Mouse (Mus musculus): ENCODE results near the gene Tcp11l1. TPM values are rescaled to one million over a fixed set of nuclear protein-coding genes. Genes with fewer than 3 reads are reported as not detected.

The Tcp11l1 gene
- total RNA-seq, 1 experiment from 2014 or later = 0.81 TPM

DNA sequence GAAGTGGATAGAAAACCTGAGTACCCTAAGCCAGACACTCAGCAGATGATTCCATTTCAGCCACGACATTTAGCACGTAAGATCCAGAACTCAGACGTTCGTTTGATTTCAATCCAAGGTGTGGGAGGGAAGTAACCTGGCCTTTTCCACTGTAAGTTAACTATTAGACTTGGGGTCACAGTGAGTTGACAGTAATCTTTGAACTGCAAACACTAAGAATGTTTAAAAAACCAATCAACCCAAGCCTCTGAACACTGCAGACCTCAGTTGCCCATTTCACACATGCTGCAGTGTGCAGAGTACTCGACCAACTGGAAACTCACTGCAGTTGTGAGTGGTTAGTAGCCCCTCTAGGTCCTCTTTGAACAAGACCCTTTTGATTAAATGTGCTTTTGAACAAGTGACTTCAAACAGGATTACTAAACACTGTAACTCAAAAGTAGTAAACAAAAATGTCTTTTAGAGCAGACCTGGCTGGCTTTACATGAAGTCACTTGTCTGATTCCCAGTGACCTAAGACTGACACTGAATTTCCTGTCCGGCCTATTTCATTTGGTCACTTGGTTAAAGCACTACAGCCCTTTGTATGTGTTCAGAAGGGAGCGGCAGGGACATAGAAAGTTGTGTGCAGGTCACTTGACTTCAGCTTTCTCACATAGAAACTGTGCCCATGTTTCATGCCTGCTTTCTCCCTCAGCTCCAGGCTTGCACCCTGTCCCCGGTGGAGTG is 48.4 kb downstream of the Tcp11l1 start:
- ATAC-seq (ENCODE audit: extremely low read depth, insufficient number of reproducible peaks, low FRiP score, poor library complexity, severe bottlenecking) = no peak

DNA sequence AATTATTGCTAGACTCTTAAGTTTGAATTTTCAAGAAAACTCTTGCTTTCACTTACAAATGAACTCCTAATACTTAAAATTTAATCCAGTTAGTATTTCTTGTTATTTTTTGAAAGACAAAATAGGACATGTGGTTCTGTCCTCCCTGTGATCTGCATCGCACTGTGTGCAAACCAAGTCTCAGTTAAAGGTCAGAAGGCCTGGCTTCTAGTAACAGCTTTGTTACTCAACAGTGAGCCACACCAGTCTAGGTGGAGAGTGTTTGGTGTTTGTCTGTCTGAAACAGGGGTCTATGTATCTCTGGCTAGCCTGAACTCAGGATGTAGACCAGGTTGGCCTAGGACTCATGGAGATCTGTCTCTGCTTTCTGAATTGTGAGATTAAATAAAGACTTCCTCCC is 53.3 kb downstream of the Tcp11l1 start:
- ATAC-seq (ENCODE audit: extremely low read depth, insufficient number of reproducible peaks, low FRiP score, poor library complexity, severe bottlenecking) = no peak

DNA sequence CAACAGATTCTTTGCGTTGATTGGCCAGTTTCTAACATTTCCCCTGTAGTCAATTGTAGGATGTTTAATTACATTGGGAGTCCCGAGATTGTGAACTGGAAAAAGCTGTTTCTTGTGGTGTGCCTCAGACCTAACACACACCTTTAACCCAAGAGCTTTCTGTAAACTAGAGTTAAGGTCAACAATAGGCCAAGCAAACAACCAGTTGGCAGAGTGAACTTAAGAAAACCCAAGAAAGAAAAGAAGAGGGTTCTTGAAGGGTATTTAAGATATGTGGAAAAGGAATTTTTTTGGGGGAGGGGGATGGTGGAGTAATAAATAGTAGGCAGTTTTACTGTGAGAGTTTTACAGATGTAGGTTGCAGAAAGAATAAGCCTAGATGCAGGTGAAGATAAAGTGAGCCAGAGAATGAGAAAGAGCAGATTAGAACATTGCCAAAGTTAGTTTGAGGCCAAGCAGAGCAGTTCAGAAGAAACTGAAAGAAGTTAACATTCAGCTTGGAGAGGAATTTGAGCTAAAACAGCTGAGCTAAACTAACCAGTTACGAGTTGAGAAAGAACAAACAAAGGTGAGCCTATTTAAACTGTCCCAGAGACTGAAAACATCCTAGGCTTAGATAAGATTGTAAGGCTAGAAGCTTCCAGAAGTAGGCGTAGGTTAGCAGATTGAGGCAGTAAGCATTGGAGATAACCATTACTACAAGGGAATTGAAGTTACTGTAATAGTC is 95.8 kb downstream of the Tcp11l1 start:
- ATAC-seq (ENCODE audit: extremely low read depth, insufficient number of reproducible peaks, low FRiP score, poor library complexity, severe bottlenecking) = no peak

DNA sequence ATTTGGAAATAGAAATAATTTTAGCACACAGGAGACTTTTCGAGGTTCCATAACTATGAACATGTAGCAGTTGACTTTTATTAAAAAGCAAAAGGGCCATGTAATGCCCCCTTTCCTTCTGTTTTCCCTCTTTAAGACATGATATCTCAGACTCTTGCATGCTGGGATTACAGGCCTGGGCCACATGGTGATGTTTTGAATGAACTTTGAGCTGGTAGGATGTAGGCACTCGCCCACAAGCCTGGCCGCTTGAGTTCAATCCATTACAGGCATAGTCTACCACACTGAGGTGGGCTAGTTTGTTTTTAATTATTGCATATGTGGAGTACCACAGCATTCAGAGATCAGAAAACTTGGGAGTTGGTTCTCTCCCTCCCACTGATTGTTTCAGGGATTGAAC is 97.2 kb downstream of the Tcp11l1 start:
- no peak for ATAC-seq (ENCODE audit: extremely low read depth, insufficient number of reproducible peaks, low FRiP score, poor library complexity, severe bottlenecking)

Other genes with a start within 250 kb of the Tcp11l1 start
- 39.0 and 45.4 TPM in 2 replicates for gene Hipk3, start 217.7 kb downstream of the Tcp11l1 start, total RNA-seq (2017)
- gene Cstf3, start 121.6 kb downstream of the Tcp11l1 start, total RNA-seq (2017) = 17.1 and 23.2 TPM in 2 replicates
- gene Pin1rt1, start 4.2 kb upstream of the Tcp11l1 start, total RNA-seq (2017) = not detected in 2 replicates
- 0.58 and 1.5 TPM in 2 replicates for gene Depdc7, start 30.7 kb upstream of the Tcp11l1 start, total RNA-seq (2017)
- 5.3 and 5.6 TPM in 2 replicates for gene Qser1, start 104.6 kb upstream of the Tcp11l1 start, total RNA-seq (2017)
- 1.7 and 3.0 TPM in 2 replicates for gene Prrg4, start 137.7 kb upstream of the Tcp11l1 start, total RNA-seq (2017)
- gene Ccdc73, start 155.6 kb upstream of the Tcp11l1 start, total RNA-seq (2017) = 4.8 TPM in 1 of 2 replicates, not detected in the other

Measured in neutrophil, adult 5-6 weeks (primary cell).